Mouse (Mus musculus): ENCODE measurements around the gene Gbgt1. TPM values are rescaled to one million over a fixed set of nuclear protein-coding genes. Genes with fewer than 3 reads are reported as not detected.
"Not testable (repeated sequence)": the region's sequence is repeated elsewhere in the genome, so short reads cannot be mapped to it uniquely, and the experiment has no call there.

The Gbgt1 gene
- polyA plus RNA-seq, 1 experiment from 2014 or later: 0.22 TPM

DNA sequence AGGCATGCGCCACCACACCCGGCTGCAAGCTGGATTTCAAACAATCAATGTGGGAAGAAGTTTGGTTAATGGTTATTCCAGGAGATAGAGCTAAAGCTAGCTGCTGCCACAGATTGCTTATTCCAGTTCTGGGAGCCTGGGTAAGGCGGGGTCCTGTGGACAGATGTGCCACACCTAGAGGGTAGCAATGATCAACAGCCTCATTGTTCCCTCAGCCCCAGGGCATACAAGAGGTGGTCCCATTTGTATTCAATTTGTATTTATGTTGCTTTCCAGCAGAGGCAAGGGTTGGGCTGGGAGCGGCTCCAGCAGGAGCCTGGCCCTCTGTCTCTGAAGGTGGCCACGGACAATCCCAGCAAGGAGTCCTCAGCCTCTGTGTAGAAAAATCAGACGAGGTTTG is 9.6 kb downstream of the Gbgt1 start:
- no peak for DNase-seq (ENCODE audit: low spot score)
- H3K9me3 ChIP-seq: no peaks in the 10 kb centered on the region
- no peak overlapping the region for H3K27ac ChIP-seq (replicated peaks)
- no peaks in the 10 kb centered on the region for H3K36me3 ChIP-seq (replicated peaks)
- no peaks in the 10 kb centered on the region for H3K4me1 ChIP-seq
- 78% methylated on average over 6 of the region's 6 CpGs for WGBS
- no peak overlapping the region for H3K4me3 ChIP-seq
- 0 out of 2 replicates have a peak, but pooled peaks cover 6% of the 10 kb centered on the region for H3K27me3 ChIP-seq (replicated peaks; ENCODE audit: low read depth, poor library complexity, severe bottlenecking)

DNA sequence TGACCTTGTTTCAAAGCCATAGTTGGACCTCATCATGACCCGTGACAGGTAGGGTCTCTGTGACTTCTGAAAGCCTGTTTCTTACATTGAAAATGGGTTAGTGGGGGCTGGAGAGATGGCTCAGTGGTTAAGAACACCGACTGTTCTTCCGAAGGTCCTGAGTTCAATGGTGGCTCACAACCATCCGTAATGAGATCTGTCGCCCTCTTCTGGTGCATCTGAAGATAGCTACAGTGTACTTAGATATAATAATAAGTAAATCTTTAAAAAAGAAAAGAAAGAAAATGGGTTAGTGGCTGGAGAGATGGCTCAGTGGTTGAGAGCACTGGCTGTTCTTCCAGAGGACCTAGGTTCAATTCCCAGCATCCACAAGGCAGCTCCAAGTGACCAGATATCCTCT is 14.9 kb downstream of the Gbgt1 start:
- WGBS: 55% methylated on average over 5 of the region's 5 CpGs
- Histone ChIP-seq H3K4me1 (peaks cover 32% of the 10 kb centered on the region), H3K27me3 (replicated peaks; ENCODE audit: low read depth, poor library complexity, severe bottlenecking) (peaks cover 16% of the 10 kb centered on the region; the same call in 1 of the 2 replicates)
- not testable (repeated sequence) for H3K36me3 ChIP-seq (replicated peaks); DNase-seq (ENCODE audit: low spot score); H3K27ac ChIP-seq (replicated peaks); H3K9me3 ChIP-seq; H3K4me3 ChIP-seq

DNA sequence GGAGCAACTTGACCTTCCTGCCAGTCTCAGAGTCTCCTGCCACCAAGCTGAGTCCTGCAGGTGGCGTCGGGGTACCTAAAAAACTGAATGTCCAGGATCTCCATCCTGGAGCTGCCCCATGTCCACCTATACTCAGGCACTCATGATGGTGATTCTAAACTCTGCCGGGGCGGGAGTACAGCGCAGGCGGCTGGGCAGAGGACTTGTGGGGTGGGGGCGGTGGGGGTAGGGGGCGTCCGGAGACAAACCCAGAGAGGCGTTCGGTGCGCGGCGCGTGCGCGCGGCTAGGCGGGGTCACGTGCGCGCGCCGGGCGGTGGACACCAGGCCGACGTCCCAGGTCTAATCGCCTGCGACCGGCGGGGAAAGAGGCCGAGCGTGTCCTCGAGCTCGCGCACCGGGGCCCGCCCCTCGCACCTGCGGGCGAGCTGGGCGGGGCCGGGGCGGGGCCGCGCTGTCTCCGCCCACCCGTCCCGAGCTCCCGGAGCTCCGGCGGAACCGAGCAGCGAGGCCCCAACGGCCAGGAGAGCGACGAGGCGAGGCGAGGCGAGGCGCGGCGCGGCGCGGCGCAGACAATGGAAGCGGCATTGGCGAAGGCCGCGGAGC is 16.2 kb downstream of the Gbgt1 start, which contains the start of gene Ralgds:
Ralgds (plus strand) TSS at position 328 of the 604 bp plus-strand sequence.
- H3K9me3 ChIP-seq: no peaks in the 10 kb centered on the region
- DNase-seq (ENCODE audit: low spot score): peak; percentile 86
- peaks cover 8% of the 10 kb centered on the region for H3K36me3 ChIP-seq (replicated peaks)
- peaks cover 16% of the 10 kb centered on the region; the same call in 1 of the 2 replicates for H3K27me3 ChIP-seq (replicated peaks; ENCODE audit: low read depth, poor library complexity, severe bottlenecking)
- H3K4me3 ChIP-seq: peak within 1 kb of the TSS; percentile 82
- WGBS: under 1% methylated on average over 69 of the region's 71 CpGs
- H3K27ac ChIP-seq (replicated peaks): peak within 1 kb of the TSS; percentile 90
- peaks cover 39% of the 10 kb centered on the region for H3K4me1 ChIP-seq

DNA sequence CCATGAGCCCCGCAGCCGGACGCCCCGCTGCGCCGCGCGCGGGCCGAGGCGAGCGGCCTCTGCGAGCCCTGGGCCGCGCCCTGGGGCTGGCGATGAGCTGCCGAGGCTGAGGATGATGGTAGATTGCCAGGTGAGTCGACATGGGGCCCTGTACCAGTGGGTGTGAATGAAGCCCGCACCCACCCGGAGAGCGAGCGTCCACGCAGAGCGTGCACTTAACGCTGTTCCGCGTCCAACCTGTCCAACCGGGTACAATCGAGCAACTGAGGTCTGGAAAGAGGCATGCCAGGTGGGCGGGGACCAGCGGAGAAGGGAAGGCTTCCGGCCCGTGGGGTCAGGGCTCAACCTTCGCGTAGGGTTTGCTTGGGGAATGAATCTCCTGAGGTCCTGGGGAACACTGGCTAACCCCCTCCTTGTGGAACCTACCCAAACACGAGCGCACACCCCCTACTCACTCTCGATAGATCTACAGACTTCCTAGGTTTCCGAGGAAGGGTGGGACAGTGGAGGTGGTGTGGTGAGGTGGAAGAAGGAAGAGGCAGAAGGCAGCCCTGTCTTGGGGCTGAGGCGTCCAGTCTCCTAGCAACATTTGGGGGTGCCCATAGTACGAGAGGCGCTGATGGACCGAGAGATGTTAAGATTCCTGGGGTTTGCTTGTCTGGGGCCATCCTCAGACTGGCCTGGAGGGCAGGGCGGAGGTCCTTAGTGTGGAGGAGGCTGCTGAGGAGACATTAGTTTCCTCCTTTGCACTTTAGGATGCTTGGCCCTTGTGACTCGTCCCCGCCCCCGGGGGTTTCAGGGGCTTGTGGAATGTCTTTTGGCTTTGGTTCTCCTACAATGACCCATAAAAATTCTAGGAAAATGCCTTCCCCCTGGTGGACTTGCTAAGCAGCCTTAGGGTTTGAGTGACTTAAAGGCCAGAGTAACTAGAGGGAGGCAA is 17.0 kb downstream of the Gbgt1 start:
- H3K4me3 ChIP-seq: peak overlapping the region; percentile 82
- WGBS: 7% methylated on average over 47 of the region's 47 CpGs
- peaks cover 47% of the 10 kb centered on the region for H3K4me1 ChIP-seq
- H3K9me3 ChIP-seq: no peaks in the 10 kb centered on the region
- peak; percentile 71 for DNase-seq (ENCODE audit: low spot score)
- peaks cover 16% of the 10 kb centered on the region; the same call in 1 of the 2 replicates for H3K27me3 ChIP-seq (replicated peaks; ENCODE audit: low read depth, poor library complexity, severe bottlenecking)
- peak overlapping the region; percentile 90 for H3K27ac ChIP-seq (replicated peaks)
- H3K36me3 ChIP-seq (replicated peaks): peaks cover 8% of the 10 kb centered on the region

DNA sequence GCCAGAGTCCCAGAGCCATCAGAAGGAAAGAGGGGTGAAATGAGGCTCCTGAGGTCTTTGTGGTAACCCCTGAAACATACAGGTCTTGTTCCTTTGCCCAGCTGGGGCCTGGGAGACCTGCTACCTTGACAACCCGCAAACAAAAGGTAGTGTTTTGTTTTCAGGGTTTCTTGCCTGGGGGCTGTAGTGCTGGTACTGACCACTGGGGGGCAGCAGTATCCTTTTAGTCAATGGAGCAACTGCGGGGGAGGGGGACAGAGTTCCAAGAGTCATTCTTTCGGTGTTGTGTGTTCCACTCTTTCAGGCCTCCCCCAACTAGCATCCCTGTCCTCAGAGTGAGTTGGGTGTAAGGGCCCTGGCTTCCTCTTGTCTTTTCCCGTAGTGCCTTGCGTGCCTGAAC is 17.8 kb downstream of the Gbgt1 start:
- peak overlapping the region; percentile 90 for H3K27ac ChIP-seq (replicated peaks)

DNA sequence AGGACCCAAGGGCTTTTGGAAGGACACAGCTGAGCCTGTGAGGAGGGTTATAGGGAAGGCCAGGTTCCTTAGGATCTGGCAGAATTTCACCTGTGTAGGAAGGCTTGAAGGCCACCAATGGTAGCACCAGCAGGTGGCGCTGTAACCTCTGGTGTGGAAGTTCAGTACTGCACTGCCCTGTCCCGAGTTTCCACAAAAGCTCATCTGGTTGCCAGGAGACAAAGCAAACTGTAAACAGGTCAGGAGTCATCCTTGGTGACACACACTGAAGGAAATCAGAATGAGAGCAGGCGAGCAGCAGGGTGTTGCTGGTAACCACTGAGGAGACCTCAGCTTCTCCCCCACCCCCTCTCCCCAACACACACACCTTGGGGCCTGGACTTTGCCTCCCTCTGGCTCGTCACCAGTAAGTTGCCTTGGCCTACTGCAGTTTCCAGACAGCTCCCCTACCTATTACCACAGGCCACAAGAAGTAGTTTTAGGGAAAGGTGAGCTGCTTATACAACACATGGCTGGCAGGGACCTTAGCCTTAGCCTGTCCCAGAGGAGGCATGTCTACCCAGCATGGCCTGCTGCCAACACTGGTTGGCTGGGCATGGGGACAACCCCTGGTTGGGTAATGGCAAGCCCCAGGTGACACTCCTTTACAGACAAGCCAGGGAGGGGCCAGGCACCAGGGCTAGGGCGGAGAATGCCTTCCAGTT is 20.7 kb downstream of the Gbgt1 start:
- Histone ChIP-seq H3K4me1 (peaks cover 72% of the 10 kb centered on the region), H3K27me3 (replicated peaks; ENCODE audit: low read depth, poor library complexity, severe bottlenecking) (peaks cover 3% of the 10 kb centered on the region; the same call in 1 of the 2 replicates), H3K27ac (replicated peaks) (peak overlapping the region; percentile 35; the same call in 1 of the 2 replicates), H3K4me3 (no peak overlapping the region), H3K9me3 (no peaks in the 10 kb centered on the region), H3K36me3 (replicated peaks) (peaks cover 12% of the 10 kb centered on the region)
- DNase-seq (ENCODE audit: low spot score): peak; percentile 80
- 43% methylated on average over 5 of the region's 5 CpGs for WGBS

More for the DNA sequence above, 17.8 kb downstream of the Gbgt1 start:
- H3K27me3 ChIP-seq (replicated peaks; ENCODE audit: low read depth, poor library complexity, severe bottlenecking): peaks cover 16% of the 10 kb centered on the region; the same call in 1 of the 2 replicates
- H3K4me3 ChIP-seq: peak overlapping the region; percentile 82
- peaks cover 8% of the 10 kb centered on the region for H3K36me3 ChIP-seq (replicated peaks)
- H3K9me3 ChIP-seq: no peaks in the 10 kb centered on the region
- DNase-seq (ENCODE audit: low spot score): peak; percentile 90
- 16% methylated on average over 5 of the region's 5 CpGs for WGBS
- peaks cover 52% of the 10 kb centered on the region for H3K4me1 ChIP-seq

DNA sequence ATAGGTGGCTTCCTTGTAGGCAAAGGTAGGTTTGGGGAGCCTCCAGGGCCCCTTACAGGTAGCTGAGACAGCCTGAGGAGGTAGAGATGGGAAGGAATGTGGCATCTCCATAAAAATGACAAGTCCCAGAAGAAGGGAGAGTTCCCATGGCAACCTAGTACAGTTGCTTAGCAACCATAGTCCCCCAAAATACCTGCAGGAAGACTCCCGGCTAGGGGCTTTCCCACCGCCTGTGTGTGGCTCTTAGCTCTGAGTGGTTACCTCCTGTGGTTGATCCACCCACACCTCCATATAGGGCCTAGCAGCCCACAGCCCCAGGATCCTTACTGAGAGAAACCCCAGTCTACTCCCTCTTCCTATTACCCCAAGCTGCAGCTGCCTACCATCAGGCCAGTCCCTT is 21.5 kb downstream of the Gbgt1 start:
- WGBS: 52% methylated on average over 2 of the region's 2 CpGs
- Histone ChIP-seq H3K4me3 (no peak overlapping the region), H3K27ac (replicated peaks) (no peak overlapping the region), H3K27me3 (replicated peaks; ENCODE audit: low read depth, poor library complexity, severe bottlenecking) (no peaks in the 10 kb centered on the region), H3K9me3 (no peaks in the 10 kb centered on the region), H3K36me3 (replicated peaks) (peaks cover 17% of the 10 kb centered on the region), H3K4me1 (peaks cover 64% of the 10 kb centered on the region)
- DNase-seq (ENCODE audit: low spot score): no peak

DNA sequence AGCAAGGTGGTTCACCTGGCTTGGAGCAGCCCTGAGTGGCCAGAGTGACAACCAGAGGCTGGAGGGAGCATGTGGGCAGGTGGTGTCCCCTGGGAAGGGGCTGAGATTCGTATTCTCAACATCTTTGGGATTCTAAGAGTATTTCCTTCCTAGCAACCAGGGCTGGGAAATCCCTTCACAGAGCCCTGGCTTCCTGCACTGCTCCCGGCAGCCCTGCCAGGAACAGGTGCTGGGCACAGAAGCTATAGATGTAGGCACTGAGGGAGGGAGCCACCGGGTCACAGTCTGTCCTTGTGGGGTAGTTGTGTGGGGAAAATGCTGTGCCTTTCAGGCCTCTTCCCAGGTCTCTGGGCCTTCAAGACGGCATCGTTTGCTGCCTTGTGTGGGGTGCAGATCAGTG is 23.9 kb downstream of the Gbgt1 start:
- DNase-seq (ENCODE audit: low spot score): no peak
- WGBS: 71% methylated on average over 5 of the region's 5 CpGs
- Histone ChIP-seq H3K4me3 (no peak overlapping the region), H3K9me3 (no peaks in the 10 kb centered on the region), H3K36me3 (replicated peaks) (peaks cover 17% of the 10 kb centered on the region), H3K27ac (replicated peaks) (no peak overlapping the region), H3K27me3 (replicated peaks; ENCODE audit: low read depth, poor library complexity, severe bottlenecking) (no peaks in the 10 kb centered on the region), H3K4me1 (peaks cover 63% of the 10 kb centered on the region)

DNA sequence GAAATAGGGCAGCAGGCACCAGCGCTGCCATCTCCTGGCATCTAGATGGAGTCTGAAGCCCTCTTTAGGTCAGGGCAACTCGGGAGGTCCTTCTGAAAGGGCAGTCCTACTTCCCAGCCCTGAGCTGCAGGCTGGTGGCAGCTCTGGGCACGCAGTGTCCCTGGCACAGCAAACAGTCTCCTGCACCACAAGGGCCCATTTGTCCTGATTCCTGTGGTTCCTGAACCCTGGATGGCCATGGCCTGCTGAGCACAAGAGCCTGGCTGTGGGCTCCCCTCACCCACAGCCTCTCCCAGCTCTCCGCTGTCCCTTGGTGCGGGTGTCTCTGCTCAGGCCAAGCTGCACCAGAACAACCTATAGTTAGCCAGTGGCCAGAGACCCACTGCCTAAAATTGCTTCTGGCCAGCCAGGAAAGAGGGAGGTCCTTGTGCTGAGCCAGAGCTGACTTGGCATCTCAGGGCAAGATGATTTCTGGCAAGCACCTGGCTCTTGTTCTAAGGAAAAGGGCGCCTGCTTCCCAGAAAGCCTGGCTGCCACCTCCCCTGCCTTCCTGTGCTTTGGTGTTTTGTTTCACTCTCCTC is 25.0 kb downstream of the Gbgt1 start:
- WGBS: 82% methylated on average over 6 of the region's 6 CpGs
- no peak for DNase-seq (ENCODE audit: low spot score)
- Histone ChIP-seq H3K27ac (replicated peaks) (no peak overlapping the region), H3K9me3 (no peaks in the 10 kb centered on the region), H3K36me3 (replicated peaks) (peaks cover 17% of the 10 kb centered on the region), H3K27me3 (replicated peaks; ENCODE audit: low read depth, poor library complexity, severe bottlenecking) (no peaks in the 10 kb centered on the region), H3K4me1 (peaks cover 71% of the 10 kb centered on the region), H3K4me3 (no peak overlapping the region)

DNA sequence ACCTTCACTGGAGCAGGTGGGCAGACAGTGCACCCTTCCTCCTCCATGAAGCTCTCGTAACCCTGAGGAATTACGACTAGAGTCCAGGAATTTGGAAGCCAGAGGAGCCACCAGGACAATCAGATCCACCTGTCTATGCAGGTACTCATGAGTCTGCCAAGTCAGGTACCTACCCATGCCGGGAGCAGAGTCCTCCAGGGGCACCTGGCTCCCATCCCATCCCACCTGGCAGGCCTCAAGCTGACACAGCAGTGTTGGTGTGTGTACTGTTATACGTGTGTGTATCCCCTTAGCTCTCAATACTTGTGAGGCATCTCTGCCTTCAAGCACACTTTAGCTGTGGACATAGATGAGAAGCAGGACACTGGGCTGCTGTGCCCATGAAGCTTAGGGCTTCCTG is 25.5 kb downstream of the Gbgt1 start:
- 84% methylated on average over 4 of the region's 4 CpGs for WGBS

DNA sequence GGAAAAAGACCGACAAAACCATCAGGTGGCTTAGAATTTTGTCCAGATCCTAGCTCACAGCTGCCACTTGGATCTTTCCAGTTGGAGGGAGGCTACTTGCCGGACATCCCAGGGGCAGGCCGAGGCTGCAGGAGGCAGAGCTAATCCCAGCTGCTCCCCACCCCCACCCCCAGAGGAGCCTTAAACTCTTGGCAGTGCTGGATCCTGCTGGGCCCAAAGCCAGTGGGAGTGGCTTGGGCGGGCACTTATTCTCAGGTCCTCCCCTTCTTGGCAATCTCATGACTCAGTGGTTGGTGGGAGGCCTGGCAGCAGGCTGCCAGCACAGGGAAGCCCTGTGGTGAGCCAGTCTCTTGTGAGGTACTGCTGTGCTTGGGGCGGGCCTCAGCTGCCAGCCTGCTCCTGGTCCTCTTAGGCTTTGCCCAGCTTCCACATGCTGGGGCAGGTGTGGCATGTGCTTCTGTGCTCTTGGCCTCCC is 27.0 kb downstream of the Gbgt1 start:
- 19% methylated on average over 5 of the region's 5 CpGs for WGBS
- peak; percentile 32 for DNase-seq (ENCODE audit: low spot score)
- H3K4me1 ChIP-seq: peaks cover 72% of the 10 kb centered on the region
- H3K27ac ChIP-seq (replicated peaks): peak overlapping the region; percentile 41; the same call in 1 of the 2 replicates
- no peaks in the 10 kb centered on the region for H3K27me3 ChIP-seq (replicated peaks; ENCODE audit: low read depth, poor library complexity, severe bottlenecking)
- H3K36me3 ChIP-seq (replicated peaks): peaks cover 9% of the 10 kb centered on the region; the same call in 1 of the 2 replicates
- no peaks in the 10 kb centered on the region for H3K9me3 ChIP-seq
- no peak overlapping the region for H3K4me3 ChIP-seq

More for the DNA sequence above, 25.5 kb downstream of the Gbgt1 start:
- Histone ChIP-seq H3K4me1 (peaks cover 74% of the 10 kb centered on the region), H3K36me3 (replicated peaks) (peaks cover 16% of the 10 kb centered on the region), H3K9me3 (no peaks in the 10 kb centered on the region), H3K27me3 (replicated peaks; ENCODE audit: low read depth, poor library complexity, severe bottlenecking) (no peaks in the 10 kb centered on the region), H3K27ac (replicated peaks) (no peak overlapping the region), H3K4me3 (no peak overlapping the region)
- DNase-seq (ENCODE audit: low spot score): no peak

DNA sequence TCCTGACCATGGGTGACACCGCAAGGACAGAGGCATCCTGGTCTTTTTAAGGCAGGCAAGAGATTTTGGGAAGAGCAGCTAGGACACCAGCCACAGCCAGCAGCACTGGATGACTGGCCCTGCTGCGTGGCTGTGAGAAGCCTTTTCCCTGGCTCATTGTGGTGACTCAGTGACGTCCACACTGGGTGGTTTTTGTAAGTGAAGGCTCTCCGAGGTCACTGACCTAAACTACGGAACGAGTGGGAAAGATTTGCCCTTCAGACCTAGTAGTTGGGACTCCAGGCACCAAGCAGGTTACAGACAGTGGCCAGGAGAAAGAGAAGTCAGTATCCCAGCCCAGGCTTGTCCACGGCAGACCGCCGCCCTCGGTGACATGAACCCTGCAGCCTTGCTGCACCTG is 27.7 kb downstream of the Gbgt1 start:
- 77% methylated on average over 10 of the region's 10 CpGs for WGBS
- DNase-seq (ENCODE audit: low spot score): no peak
- Histone ChIP-seq H3K4me1 (peaks cover 73% of the 10 kb centered on the region), H3K36me3 (replicated peaks) (peaks cover 9% of the 10 kb centered on the region; the same call in 1 of the 2 replicates), H3K4me3 (no peak overlapping the region), H3K27me3 (replicated peaks; ENCODE audit: low read depth, poor library complexity, severe bottlenecking) (no peaks in the 10 kb centered on the region), H3K9me3 (no peaks in the 10 kb centered on the region), H3K27ac (replicated peaks) (0 out of 2 replicates have a peak overlapping the region, but pooled peaks have one; percentile 24)
